Mouse (Mus musculus): ENCODE results near the gene Tmprss12. TPM values are rescaled to one million over a fixed set of nuclear protein-coding genes. Genes with fewer than 3 reads are reported as not detected.

Gene Tmprss12
- total RNA-seq (2023), result not detected

DNA sequence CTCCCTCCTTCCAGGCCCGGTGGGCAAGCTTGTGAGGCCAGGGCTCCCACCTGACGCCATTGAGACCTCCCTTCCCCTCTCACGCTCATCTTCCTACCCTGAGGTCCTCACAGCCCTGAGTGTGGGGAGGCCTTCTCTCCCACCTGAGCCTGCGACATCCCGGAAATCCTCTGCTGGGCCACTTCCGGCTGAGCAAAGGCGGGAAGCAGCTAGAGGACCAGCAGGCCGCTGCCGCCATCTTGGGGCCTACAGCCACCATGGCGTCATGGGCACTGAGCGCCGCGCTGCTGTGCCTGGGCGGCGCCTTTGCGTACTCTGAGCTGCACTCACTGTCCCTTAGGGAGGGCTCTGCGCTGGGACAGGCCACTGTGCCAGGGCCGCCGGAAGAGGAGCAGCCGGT lies at the start of gene Tmprss12:
TSS of gene Tmprss12 (plus strand) at position 212 of the 400 bp plus-strand sequence.

DNA sequence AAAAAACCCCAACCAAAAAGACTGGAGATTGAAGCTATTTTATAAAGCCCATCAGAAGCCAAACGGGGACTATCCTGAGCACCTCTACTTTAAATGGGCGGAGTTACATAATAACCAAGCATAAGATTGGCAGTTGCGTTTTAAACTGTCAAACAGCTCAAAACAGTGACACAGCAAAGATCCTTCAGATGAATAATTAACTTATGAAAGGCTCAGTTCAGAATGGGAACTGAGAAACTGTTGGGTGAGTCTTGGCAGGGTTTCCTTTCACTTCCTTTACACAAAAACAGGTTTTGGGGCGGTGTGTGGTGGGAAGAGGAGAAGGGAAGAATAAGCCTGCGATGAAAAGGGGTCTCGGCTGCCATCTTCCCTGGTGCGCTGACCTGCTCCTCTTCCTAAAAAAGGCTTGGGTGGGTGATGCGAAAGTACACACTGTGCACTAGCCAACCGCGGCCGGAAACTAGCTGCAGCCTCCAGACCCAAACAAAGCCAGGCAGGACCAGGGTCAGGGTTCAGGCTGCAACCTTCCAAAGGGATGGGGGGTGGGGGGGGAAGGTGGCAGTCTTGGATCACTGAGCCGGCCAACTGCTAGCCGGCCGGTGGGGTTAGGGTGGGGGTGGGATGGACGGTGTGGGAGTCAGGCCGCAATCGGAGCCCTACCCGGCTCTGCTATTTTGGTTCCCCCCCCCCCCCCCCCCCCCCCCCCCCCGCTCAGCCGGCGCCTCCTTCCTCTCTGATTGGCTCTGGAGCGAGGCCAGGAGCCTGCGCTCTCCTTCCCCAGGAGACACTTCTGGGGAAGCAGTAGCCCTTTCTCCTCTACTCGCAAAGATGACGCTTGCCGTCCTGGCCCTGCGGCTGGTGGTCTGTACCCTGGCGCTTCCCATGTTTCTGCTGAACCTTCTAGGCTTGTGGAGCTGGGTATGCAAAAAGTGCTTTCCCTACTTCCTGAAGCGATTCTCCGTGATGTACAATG lies 23.7 kb downstream of the Tmprss12 start, which contains the start of gene Mettl7a1:
TSS of gene Mettl7a1 (plus strand) at position 122 of the 973 bp plus-strand sequence.

DNA sequence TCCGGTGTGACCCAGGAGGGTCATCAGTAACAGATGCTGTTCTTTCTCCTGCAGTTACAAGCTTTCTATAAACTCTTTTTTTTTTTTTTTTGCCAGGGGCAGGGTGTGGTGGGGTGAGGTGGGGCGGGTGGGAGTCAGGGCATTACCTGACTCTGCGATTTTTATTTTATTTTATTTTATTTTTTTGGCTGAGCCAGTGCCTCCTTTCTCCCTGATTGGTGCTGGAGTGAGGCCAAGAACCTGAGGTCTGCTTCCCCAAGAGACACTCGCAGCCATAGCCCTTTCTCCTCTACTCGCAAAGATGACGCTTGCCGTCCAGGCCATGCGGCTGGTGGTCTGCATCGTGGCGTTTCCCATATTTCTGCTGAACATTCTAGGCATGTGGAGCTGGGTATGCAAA lies 54.0 kb downstream of the Tmprss12 start, which contains the start of gene Mettl7a3:
TSS of gene Mettl7a3 (plus strand) at position 301 of the 400 bp plus-strand sequence.

Other genes with a start within 250 kb of the Tmprss12 start
- 10 to 100 TPM; 29.6 to 29.7 TPM for gene Dip2b, start 242.2 kb upstream of the Tmprss12 start, total RNA-seq (2023)
- 10 to 100 TPM; 86.7 to 97.7 TPM for gene Atf1, start 53.0 kb upstream of the Tmprss12 start, total RNA-seq (2023)
- gene Mettl7a1, start 23.3 kb downstream of the Tmprss12 start, total RNA-seq (2023), result 10 to 100 TPM; 28.7 to 36.9 TPM
- gene Mettl7a3, start 54.1 kb downstream of the Tmprss12 start, total RNA-seq (2023), result under 1 TPM in 1 of 2 experiments, not detected in 1; 0.73 TPM
- under 1 TPM in 1 of 2 experiments, not detected in 1; 0.72 TPM for gene Methig1, start 72.3 kb downstream of the Tmprss12 start, total RNA-seq (2023)
- gene Mettl7a2, start 72.4 kb downstream of the Tmprss12 start, total RNA-seq (2023), result 1 to 10 TPM in 1 of 2 experiments, under 1 TPM in 1; 0.92 to 1.1 TPM
- gene Higd1c, start 83.7 kb downstream of the Tmprss12 start, total RNA-seq (2023), result not detected
- gene Gm5475, start 141.3 kb downstream of the Tmprss12 start, total RNA-seq (2023), result not detected
- 10 to 100 TPM; 17.3 to 22.6 TPM for gene Slc11a2, start 144.2 kb downstream of the Tmprss12 start, total RNA-seq (2023)
- 10 to 100 TPM; 10.4 to 10.6 TPM for gene Letmd1, start 188.2 kb downstream of the Tmprss12 start, total RNA-seq (2023)
- 1 to 10 TPM; 1.1 to 1.3 TPM for gene Csrnp2, start 214.7 kb downstream of the Tmprss12 start, total RNA-seq (2023)

All from neutrophil, adult 83 days (primary cell).